Mouse (Mus musculus) embryonic facial prominence, embryonic 12.5 days (tissue): Measurements from ENCODE around the gene Ntm. TPM values are rescaled to one million over a fixed set of nuclear protein-coding genes. Genes with fewer than 3 reads are reported as not detected.
A peak's percentile ranks its signal among the peaks of the same experiment; 100 is the strongest.

Source experiments
- ATAC-seq: fragments of 200-750 bp; cut with Nextera tagmentation; 2 replicates; pipeline ENCODE4 v1.8.0; 2017; ENCODE audit not compliant: insufficient number of reproducible peaks, insufficient read depth, low FRiP score, low TSS enrichment
- H3K27ac ChIP-seq: fragments of 300-500 bp; sonication (generic); 2 replicates; pipeline ENCODE4 v1.5.1; 2016; ENCODE audit warnings: mild to moderate bottlenecking
- H3K27me3 ChIP-seq: fragments of 300-500 bp; sonication (generic); 2 replicates; pipeline ENCODE4 v1.6.1; 2016; ENCODE audit warnings: mild to moderate bottlenecking, moderate library complexity
- H3K36me3 ChIP-seq: fragments of 300-500 bp; sonication (generic); 2 replicates; pipeline ENCODE4 v1.6.1; 2016; ENCODE audit warnings: mild to moderate bottlenecking
- H3K4me1 ChIP-seq: fragments of 300-500 bp; sonication (generic); 2 replicates; pipeline ENCODE4 v1.6.1; 2016
- H3K4me2 ChIP-seq: fragments of 300-500 bp; sonication (generic); replicated peaks from 2 replicates; pipeline ENCODE4 v1.6.1; 2016; ENCODE audit warnings: mild to moderate bottlenecking, moderate library complexity
- H3K4me3 ChIP-seq: fragments of 300-500 bp; sonication (generic); 2 replicates; pipeline ENCODE4 v1.5.1; 2016; ENCODE audit warnings: mild to moderate bottlenecking
- H3K9ac ChIP-seq: fragments of 300-500 bp; sonication (generic); 2 replicates; pipeline ENCODE4 v1.6.1; 2016; ENCODE audit warnings: mild to moderate bottlenecking, moderate library complexity
- H3K9me3 ChIP-seq: fragments of 300-500 bp; sonication (generic); 2 replicates; pipeline ENCODE4 v1.6.1; 2016; ENCODE audit warnings: mild to moderate bottlenecking, moderate library complexity
- WGBS: fragments of 180-500 bp; shearing (Covaris S2); methylation state at CpG from one replicate; pipeline ENCODE4 v1.1.7; 2016; 5-methylcytosine and 5-hydroxymethylcytosine counted together
- polyA plus RNA-seq: library from polyadenylated mRNA; unstranded; fragments of >200 nt; fragmentation: Nextera tagmentation; extraction: Ambion mirVana; gene quantifications from 2 replicates; pipeline ENCODE4 v1.2.1, GENCODE M21; 2016

Ntm gene
- polyA plus RNA-seq, 1 experiment from 2014 or later: 23.0 TPM

- Histone ChIP-seq H3K9me3 (no peaks in the 10 kb centered on the region), H3K4me2 (no peak overlapping the region), H3K27me3 (no peaks in the 10 kb centered on the region), H3K9ac (no peak overlapping the region), H3K4me3 (no peak overlapping the region), H3K36me3 (no peaks in the 10 kb centered on the region), H3K4me1 (no peaks in the 10 kb centered on the region), H3K27ac (no peak overlapping the region)
- ATAC-seq: no peak
- 62% methylated on average over 2 of the region's 2 CpGs for WGBS
Observed at GRCm38 (mm10) chr9:29202196-29202595, 760.7 kb downstream of the Ntm start.

- 59% methylated on average over 14 of the region's 14 CpGs for WGBS
- Histone ChIP-seq H3K9ac (no peak overlapping the region), H3K36me3 (no peaks in the 10 kb centered on the region), H3K27ac (no peak overlapping the region), H3K4me1 (no peaks in the 10 kb centered on the region), H3K9me3 (no peaks in the 10 kb centered on the region), H3K4me2 (no peak overlapping the region), H3K4me3 (no peak overlapping the region), H3K27me3 (no peaks in the 10 kb centered on the region)
- ATAC-seq: no peak
Observed at GRCm38 (mm10) chr9:29201163-29202053, 761.5 kb downstream of the Ntm start.

DNA sequence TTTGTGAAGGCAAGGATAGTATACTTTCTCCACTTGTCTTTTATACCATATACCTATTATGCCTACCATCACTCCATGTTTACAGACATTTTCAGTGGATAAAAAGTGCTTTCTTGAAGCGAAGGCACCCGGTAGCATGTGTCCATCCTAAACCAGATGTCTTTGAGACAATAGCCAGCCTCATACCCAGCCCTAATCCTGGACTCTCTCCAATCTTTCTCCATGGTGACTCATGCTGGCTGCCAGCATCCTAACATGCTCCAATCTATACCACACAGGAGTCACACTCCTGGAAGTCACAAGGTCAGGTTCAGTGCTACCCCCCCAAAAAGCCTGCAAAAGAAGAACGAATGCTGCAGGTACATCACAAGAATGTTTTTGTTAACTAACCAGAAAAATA lies 765.9 kb downstream of the Ntm start:
- Histone ChIP-seq H3K27me3 (no peaks in the 10 kb centered on the region), H3K4me1 (no peaks in the 10 kb centered on the region), H3K9me3 (no peaks in the 10 kb centered on the region), H3K9ac (no peak overlapping the region), H3K4me2 (no peak overlapping the region), H3K36me3 (no peaks in the 10 kb centered on the region), H3K4me3 (no peak overlapping the region), H3K27ac (no peak overlapping the region)
- no peak for ATAC-seq
- 80% methylated on average over 3 of the region's 3 CpGs for WGBS

GRCm38 (mm10) chr9:29194265-29194664 lies 768.7 kb downstream of the Ntm start:
- no peaks in the 10 kb centered on the region for H3K9me3 ChIP-seq
- 40% methylated on average over 2 of the region's 2 CpGs for WGBS
- no peak overlapping the region for H3K4me2 ChIP-seq
- H3K9ac ChIP-seq: no peak overlapping the region
- no peaks in the 10 kb centered on the region for H3K36me3 ChIP-seq
- ATAC-seq: no peak
- no peak overlapping the region for H3K27ac ChIP-seq
- no peaks in the 10 kb centered on the region for H3K4me1 ChIP-seq
- no peak overlapping the region for H3K4me3 ChIP-seq
- H3K27me3 ChIP-seq: no peaks in the 10 kb centered on the region

DNA sequence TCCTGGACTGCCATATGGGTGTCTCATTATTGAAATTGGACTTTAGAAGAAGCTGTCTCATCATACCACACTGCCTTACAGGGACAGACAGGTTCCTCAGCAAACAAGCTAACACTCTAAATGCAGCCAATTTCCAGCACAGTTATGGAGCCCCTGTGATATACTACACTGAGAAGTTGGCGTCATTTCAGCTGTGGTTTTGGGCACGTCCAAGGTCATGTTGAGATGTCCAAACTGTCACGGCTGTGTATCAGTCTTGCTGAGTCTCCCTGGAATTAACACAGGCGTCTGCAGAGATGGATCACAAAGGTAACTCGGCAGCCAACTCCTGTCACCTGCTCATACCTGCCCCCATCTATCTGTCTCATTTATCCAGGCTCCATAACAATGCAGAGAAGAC lies 779.9 kb downstream of the Ntm start:
- Histone ChIP-seq H3K27me3 (no peaks in the 10 kb centered on the region), H3K9me3 (no peaks in the 10 kb centered on the region), H3K36me3 (no peaks in the 10 kb centered on the region), H3K4me1 (no peaks in the 10 kb centered on the region), H3K9ac (no peak overlapping the region), H3K4me2 (no peak overlapping the region), H3K27ac (no peak overlapping the region), H3K4me3 (no peak overlapping the region)
- no peak for ATAC-seq
- WGBS: 89% methylated on average over 5 of the region's 5 CpGs

DNA sequence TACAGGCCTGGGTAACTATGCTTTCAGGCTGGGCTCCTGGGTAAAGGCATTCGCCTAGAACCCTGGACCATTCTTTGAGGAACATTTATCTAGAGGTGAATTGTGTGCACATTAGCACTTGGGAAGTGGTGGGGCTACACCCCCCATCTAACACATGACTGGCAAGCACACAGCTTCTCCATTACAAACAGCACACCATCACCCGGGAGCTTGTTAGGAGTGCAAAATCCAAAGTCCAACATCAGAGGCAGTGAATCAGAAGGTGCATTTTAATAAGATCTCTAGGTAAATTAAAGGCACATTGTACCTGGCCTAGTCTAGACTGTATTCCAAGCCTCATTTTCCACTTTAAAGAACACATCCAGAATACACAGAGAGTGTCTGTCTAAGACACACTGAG lies 781.3 kb downstream of the Ntm start:
- Histone ChIP-seq H3K36me3 (no peaks in the 10 kb centered on the region), H3K4me1 (no peaks in the 10 kb centered on the region), H3K4me2 (no peak overlapping the region), H3K4me3 (no peak overlapping the region), H3K9ac (no peak overlapping the region), H3K27me3 (no peaks in the 10 kb centered on the region), H3K27ac (no peak overlapping the region), H3K9me3 (no peaks in the 10 kb centered on the region)
- WGBS: 83% methylated on average over 2 of the region's 2 CpGs
- ATAC-seq: no peak

GRCm38 (mm10) chr9:29165731-29166130 lies 797.2 kb downstream of the Ntm start:
- no peak for ATAC-seq
- Histone ChIP-seq H3K4me3 (no peak overlapping the region), H3K9me3 (no peaks in the 10 kb centered on the region), H3K36me3 (no peaks in the 10 kb centered on the region), H3K4me1 (no peaks in the 10 kb centered on the region), H3K27me3 (no peaks in the 10 kb centered on the region), H3K27ac (no peak overlapping the region), H3K9ac (no peak overlapping the region), H3K4me2 (no peak overlapping the region)
- 60% methylated on average over 2 of the region's 2 CpGs for WGBS

DNA sequence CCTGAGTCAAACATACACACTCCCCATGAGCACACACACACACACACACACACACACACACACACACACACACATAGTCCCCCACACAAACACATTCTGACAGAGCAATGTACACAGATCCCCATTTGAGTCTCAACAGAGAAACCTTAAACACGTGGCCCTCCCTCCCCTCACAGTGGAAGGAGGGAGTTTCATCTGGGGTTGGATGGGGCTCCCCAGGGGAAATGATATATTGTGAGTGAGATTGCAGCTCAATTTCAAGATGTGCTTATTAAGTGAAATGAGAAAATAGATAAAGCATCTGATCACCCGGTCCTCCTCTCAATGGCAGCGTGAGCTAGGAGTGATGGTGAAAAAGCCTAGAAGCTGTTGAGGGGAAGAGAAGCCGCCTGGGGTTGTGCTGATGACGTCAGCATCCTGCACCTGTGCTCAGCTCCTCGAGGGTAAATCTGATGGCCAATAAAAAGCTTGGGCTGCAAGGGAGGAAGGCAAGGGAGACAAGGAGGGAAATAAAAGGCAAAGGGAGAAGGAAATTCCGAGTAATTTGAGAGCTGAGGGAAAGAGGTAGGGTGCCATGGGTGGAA lies 801.8 kb downstream of the Ntm start:
- Histone ChIP-seq H3K27ac (no peak overlapping the region), H3K36me3 (no peaks in the 10 kb centered on the region), H3K4me2 (no peak overlapping the region), H3K9me3 (no peaks in the 10 kb centered on the region), H3K9ac (no peak overlapping the region), H3K4me1 (no peaks in the 10 kb centered on the region), H3K4me3 (no peak overlapping the region), H3K27me3 (no peaks in the 10 kb centered on the region)
- no peak for ATAC-seq
- 36% methylated on average over 7 of the region's 7 CpGs for WGBS

DNA sequence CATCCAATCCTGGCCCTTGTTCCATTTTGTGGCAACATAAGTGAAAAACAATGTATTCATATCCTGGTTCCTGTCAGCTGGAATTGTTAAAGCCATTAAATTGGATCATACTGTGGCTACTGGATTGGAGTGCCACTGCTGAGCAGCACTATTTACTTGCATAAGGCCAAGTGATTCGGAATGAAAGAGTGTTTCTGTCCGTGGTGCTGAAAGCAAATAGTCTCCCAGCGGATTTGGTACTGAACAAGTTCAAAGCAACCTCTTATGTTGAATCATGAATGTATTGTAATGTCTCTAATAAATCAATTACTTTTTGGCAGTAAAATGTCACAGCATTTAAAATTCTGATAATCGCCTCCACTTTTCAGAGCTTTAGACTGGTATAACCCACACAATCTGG lies 817.0 kb downstream of the Ntm start:
- Histone ChIP-seq H3K4me2 (no peak overlapping the region), H3K4me1 (no peaks in the 10 kb centered on the region), H3K27me3 (no peaks in the 10 kb centered on the region), H3K36me3 (no peaks in the 10 kb centered on the region), H3K4me3 (no peak overlapping the region), H3K9me3 (no peaks in the 10 kb centered on the region), H3K9ac (no peak overlapping the region), H3K27ac (no peak overlapping the region)
- ATAC-seq: no peak
- 14% methylated on average over 4 of the region's 4 CpGs for WGBS

DNA sequence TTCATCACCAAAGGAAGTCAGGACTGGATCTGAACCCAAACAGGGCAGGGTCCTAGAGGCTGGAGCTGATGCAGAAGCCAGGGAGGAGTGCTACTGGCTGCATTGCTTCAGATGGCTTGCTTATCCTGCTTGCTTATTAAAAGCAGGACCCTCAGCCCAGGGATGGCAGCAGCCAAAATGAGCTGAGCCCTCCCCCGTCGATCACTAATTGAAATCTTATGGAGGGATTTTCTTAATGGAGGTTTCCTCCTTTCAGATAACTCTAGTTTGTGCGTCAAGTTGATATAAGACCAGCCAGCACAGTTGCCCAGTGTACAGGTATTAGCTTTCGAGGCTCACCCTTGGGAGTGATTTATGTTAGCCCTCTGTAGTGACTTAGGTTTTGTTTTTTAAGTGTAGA lies 826.9 kb downstream of the Ntm start:
- no peaks in the 10 kb centered on the region for H3K4me1 ChIP-seq
- WGBS: 39% methylated on average over 4 of the region's 4 CpGs
- H3K36me3 ChIP-seq: no peaks in the 10 kb centered on the region
- H3K9me3 ChIP-seq: 0 out of 2 replicates have a peak, but pooled peaks cover 4% of the 10 kb centered on the region
- no peak overlapping the region for H3K27ac ChIP-seq
- no peak overlapping the region for H3K9ac ChIP-seq
- no peaks in the 10 kb centered on the region for H3K27me3 ChIP-seq
- no peak for ATAC-seq
- H3K4me2 ChIP-seq: no peak overlapping the region
- no peak overlapping the region for H3K4me3 ChIP-seq

DNA sequence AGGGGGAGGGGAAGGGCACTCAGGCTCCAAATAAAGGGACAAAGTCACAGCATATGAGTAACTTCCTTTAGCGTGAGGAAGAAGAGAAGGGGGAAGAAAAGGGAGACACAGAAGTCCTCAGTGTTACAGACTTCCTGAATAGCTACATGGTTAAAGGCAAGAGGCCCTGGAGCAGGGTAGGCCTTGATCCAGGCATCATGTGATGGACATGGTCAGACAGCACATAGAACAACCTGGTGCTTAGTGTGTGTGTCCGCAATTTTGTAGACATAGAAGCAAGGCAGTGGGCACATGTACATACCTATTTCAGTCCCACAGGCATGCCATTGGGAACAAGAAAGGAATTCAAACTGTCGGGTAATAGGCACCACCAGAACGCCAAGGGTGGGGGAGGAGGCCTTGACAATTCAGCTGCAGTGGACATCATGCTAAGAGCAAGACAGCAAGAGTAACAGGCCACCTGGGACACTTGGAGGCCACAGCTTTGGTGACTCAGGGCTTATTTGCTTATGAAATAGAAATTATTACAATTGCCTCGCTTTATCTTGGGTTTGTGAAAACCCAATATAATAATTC lies 832.1 kb downstream of the Ntm start:
- Histone ChIP-seq H3K4me3 (no peak overlapping the region), H3K4me2 (no peak overlapping the region), H3K4me1 (no peaks in the 10 kb centered on the region), H3K27ac (no peak overlapping the region), H3K9ac (no peak overlapping the region), H3K27me3 (no peaks in the 10 kb centered on the region), H3K9me3 (0 out of 2 replicates have a peak, but pooled peaks cover 4% of the 10 kb centered on the region), H3K36me3 (no peaks in the 10 kb centered on the region)
- WGBS: 72% methylated on average over 5 of the region's 5 CpGs
- no peak for ATAC-seq

DNA sequence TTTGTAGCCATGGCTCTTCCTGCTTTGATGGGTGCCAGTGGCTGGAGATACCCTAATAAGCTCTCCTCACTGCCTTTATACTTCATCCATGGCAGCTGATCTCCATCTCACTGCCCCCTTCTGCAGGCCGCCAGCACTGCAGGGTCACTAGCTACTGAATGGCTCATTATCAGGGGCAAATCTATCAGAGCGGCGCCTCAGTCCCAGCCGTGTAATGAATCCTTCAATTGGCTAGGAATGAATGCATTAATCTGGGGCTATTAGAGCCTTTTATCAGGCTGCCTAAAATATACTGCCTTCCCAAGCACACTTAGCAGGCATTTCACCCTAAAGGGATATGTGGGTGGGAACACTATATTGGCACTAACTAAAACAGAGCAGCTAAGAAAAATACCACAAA lies 832.6 kb downstream of the Ntm start:
- H3K9me3 ChIP-seq: 0 out of 2 replicates have a peak, but pooled peaks cover 4% of the 10 kb centered on the region
- H3K4me2 ChIP-seq: no peak overlapping the region
- ATAC-seq: 0 out of 2 replicates have a peak, but pooled peaks have one; percentile 10
- H3K9ac ChIP-seq: no peak overlapping the region
- H3K36me3 ChIP-seq: no peaks in the 10 kb centered on the region
- 29% methylated on average over 4 of the region's 4 CpGs for WGBS
- H3K27ac ChIP-seq: no peak overlapping the region
- H3K4me1 ChIP-seq: no peaks in the 10 kb centered on the region
- H3K27me3 ChIP-seq: no peaks in the 10 kb centered on the region
- no peak overlapping the region for H3K4me3 ChIP-seq
